Mouse (Mus musculus) liver, adult 2 months (tissue): ENCODE measurements at regions not wholly inside any gene's neighbourhood (a gene's known extent, or its start where the extent isn't known, plus 50 kb on each side); places are given as distances from the start of the nearest gene placed in this dataset.

Experiments used
- CTCF ChIP-seq: fragments of 200-500 bp; IDR thresholded peaks from 2 replicates; pipeline ENCODE4 v1.5.1; 2011; ENCODE audit warnings: low read depth, low read length, control low read depth
- POLR2A ChIP-seq: fragments of 200-500 bp; IDR thresholded peaks from 2 replicates; pipeline ENCODE4 v1.6.1; 2011; ENCODE audit warnings: low read length, control low read depth; ENCODE audit not compliant: insufficient read depth; ENCODE audit errors: extremely low read depth

DNA sequence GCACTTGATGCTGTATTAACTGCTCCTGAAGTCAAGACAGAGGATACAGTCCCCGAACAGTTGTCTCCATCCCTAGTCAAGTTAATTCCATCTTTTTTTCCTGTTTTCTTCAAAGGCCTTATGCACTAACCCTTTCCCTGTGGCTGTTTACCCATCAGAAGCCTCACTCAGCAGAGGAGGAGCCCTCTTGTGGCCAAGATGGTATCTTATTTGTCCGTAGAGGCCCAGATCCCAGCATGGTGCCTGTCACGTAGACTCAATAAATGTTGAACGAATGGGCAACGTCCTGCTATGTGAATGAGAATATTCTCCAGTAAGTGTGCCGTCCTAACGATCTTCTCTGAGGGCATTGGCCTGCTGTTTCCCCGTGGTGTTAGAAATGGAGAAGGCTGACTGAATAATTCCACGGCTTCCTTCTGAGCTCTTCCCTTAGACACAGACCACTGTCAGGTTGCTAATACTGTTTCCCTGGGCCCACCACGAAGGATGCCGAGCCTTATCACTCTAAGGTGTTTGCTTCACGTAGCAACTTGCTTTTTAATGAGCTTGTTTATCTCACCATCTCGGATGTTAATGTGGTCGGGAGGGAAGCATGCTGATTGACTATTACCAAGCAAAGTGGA lies 113.1 kb upstream of the Fmo9 start:
- TF ChIP-seq CTCF = no peak
- no peak for TF ChIP-seq POLR2A
